Mouse (Mus musculus) heart, postnatal 10 days (tissue): ENCODE results near the gene Vopp1. TPM values are rescaled to one million over a fixed set of nuclear protein-coding genes. Genes with fewer than 3 reads are reported as not detected.

Source experiments
- DNase-seq, 2 experiments: peaks; one replicate each; pipeline ENCODE4 v3.0.0; 2021
- intact Hi-C: fragments of 180-260 bp; cut with DNase I; formaldehyde crosslinking; loops from one replicate; pipeline ENCODE4 v1.15.1; 2025
- total RNA-seq, 2 experiments: library from RNA; stranded (reverse); gene quantifications; 2 replicates each; pipeline ENCODE4 v1.2.3; 2021

Vopp1 gene
- total RNA-seq, 2 experiments from 2014 or later: 21.1 to 25.3 TPM

DNA sequence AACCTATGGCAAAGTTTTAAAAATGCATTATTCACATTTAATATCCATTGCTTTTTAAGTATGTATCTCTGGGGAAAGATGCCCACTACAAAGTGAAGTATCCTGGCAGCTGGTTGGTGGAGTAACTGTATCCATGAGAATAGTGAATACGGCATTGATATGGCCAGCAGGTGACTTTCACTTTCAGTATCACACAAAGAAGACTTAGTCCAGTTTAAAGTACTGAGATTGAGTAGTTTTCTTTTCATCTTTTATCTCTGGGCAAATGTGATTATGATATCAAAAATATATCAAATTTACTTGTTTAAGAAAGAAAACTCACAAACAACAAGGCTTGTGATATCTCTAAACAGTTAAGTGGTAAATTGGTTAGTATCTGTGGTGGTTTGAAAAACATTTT, 118.2 kb downstream of the Vopp1 start:
- intact Hi-C loops: loop anchor here (10.0 kb wide), 1 partner anchor 992 kb away; the partner anchor contains the start of gene Avl9
- DNase-seq: no peak

DNA sequence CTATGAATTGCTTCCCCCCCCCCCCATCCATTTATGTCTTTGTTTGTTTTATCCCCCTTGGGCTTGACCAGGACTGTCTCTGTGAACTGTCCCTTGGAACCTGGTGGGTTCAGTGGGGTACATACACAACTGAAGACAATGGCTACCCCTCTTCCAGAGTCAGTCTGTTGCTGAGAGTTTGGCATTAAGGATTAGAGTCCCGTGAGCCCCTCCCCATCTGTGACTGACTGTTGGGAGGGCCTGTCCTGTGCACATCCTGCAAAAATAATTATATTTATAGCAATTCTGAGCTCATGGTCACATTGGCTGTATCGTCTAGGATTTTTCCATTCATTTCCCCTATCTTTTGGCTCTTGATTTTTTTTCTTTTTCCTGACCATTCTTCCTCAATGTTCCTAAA, 121.3 kb downstream of the Vopp1 start:
- intact Hi-C loops: loop anchor here (10.0 kb wide), 1 partner anchor 989 kb away; the partner anchor contains the start of gene Avl9
- peak; percentile 23 to 38 for DNase-seq

DNA sequence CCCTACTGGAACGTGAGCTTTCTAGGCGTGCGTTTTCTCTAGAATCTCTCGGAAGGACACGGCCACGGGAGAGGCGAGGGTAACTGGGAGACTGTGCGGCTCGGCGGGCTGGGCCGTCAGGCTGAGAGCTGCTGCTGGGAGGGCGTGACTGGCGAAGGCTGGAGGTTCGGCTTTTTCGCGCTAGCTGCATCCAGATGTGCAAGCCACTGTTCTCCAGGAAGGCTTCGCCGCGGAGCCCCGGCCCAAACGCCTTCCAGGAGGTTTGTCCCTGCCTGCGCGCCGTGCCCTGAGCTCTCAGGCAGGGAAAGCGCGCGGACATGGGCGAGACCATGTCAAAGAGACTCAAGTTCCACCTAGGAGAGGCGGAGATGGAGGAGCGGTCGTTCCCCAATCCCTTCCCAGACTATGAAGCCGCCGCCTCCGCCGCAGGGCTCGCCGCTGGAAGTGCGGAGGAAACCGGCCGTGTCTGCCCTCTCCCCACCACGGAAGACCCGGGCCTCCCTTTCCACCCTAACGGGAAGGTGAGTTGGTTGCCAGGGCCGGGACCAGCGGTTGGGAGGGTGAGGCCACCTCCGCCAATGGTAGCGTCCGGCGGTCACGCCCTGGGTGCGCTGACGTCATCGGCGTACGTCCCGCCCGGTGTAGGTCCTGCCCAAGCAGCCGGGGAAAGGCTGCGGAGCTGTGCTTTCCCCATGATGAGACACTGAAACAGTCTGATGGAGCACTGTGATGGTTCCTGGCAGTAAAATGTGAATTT, 122.0 kb downstream of the Vopp1 start:
- intact Hi-C loops: loop anchor here (10.0 kb wide), 1 partner anchor 988 kb away; the partner anchor contains the start of gene Avl9

DNA sequence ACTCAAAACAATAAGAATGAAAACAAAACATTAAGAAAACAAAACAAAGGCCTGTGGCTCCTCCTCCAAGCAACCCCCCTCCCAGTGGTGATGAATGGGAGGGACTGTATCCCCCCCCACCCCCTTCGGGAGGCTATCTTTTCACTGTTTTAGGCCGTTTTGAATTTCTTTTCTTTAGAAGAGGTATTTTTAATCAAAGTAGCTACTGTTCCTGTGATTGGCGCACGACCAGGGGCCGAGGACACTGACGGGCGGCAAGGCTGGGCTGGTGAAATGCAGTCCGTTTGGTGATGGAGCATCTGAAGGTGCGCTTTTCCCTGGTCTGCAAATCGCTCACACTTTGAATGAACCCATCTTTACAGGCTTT, 122.6 kb downstream of the Vopp1 start, which contains the start of gene Lancl2:
Gene Lancl2, plus strand, starts transcription at position 165 of the 367 bp plus-strand sequence.
- intact Hi-C loops: loop anchor here (10.0 kb wide), 1 partner anchor 988 kb away; the partner anchor contains the start of gene Avl9
- DNase-seq: no peak

More for the DNA sequence above, 122.0 kb downstream of the Vopp1 start:
- peak; percentile 97 for DNase-seq

DNA sequence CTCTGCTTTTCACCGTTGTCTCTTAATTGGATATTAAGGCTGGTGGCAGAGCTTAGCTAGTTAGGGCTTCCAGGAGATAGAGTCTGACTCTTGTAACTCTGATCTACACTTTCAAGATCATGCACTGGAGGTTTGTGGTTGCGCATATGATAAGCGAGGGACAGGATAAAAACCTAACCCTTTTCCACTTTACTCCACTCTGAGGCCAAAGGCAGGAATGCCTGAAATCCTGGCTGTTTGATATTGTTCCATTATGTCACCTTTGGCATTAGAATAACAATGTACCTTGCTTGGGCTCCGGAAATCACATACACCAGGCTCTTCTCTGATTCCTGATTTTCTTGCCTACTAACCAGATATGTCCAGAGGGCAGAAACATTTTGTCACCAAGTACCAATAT, 123.3 kb downstream of the Vopp1 start:
- DNase-seq: no peak
- intact Hi-C loops: loop anchor here (10.0 kb wide), 1 partner anchor 987 kb away; the partner anchor contains the start of gene Avl9

DNA sequence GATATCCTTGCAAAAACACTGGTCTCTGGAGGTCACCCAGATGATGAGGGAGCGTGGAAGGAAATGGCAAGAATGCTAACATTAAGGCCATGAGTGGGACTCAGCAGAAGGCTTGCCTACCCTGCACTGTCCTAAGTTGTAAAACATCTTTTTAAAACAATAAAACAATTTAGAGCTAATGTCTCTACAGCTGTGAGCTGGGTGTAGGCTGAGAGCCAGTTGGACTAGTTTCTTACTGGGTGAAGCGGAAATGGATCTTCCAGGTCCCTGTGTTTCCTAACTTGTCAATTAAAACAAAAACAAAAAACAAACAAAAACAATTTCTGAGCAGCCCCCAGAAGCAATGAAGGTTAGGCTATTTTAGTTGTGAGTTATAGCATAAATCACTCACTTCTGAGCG, 131.8 kb downstream of the Vopp1 start:
- intact Hi-C loops: loop anchor here (2.0 kb wide), 2 partner anchors 132 to 150 kb away; partner anchors contain the start of gene Vopp1
- no peak for DNase-seq

DNA sequence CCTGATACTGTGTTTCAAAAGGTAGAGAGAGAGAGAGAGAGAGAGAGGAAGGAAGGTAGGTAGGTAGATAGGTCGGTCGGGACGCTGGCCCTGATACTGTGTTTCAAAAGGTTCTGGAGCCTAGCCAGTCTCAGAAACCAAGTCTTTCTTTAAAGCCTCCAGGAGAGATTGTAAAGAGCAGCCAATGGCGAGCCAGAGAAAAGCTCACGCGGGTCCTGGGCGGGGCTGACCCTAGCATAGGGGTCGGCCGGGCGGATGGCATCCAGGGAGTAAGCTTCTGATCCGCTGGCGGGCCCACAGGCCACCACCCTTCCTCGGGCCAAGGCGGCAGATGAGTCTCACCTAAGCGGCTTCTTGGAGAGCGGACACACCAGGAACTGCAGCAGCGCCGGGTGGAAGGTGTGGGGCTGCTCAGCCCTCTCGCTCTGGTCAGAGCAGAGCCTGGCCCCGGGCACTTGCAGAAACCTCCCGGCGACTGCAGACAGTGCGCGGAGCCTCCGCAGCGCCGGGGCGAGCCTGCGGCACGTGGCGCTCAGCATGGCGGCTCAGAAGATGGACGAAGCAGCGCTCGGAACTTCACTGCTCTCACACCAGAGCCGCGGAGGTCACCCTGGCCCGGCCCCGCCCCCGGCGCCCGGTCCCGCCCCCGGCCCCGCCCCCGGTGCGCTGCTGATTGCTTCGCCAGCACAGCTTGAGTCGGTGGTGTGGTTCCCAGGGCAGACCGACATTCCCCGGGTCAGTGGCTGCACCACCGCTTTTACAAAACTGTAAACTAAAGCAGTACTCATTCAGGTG, 133.3 kb downstream of the Vopp1 start, which contains the start of gene Pyurf:
Gene Pyurf, minus strand, starts transcription at position 612 of the 795 bp plus-strand sequence.
- intact Hi-C loops: loop anchor here (2.0 kb wide), 2 partner anchors 133 to 149 kb away; partner anchors contain the start of gene Vopp1
- peak; percentile 91 to 92 for DNase-seq

DNA sequence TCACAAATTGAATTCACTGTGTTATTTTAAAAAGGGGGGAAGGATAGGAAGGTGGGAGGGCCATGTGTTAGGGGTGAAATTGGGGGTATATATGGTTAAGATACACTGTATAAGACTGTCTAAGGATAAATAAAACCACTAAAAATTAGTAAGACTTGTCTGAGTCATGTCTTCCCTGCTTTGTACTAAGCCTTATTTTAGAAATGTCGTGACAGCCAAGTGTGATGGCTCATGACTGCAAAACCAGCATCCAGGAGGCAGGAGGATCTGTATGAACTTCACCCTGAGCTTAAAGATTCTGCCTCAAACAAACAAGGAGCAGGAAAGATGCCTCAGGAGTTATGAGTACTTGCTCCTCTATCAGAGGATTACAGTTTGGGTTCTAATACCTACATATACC, 140.8 kb downstream of the Vopp1 start:
- DNase-seq: no peak
- intact Hi-C loops: no loop called here

Other genes starting within 250 kb of the Vopp1 start
- 1 to 10 TPM; 2.4 to 3.6 TPM for gene Herc6, start 244.2 kb downstream of the Vopp1 start, total RNA-seq
- 10 to 100 TPM; 18.2 to 18.7 TPM for gene Pyurf, start 133.1 kb downstream of the Vopp1 start, total RNA-seq
- gene Lancl2, start 122.6 kb downstream of the Vopp1 start, total RNA-seq: 10 to 100 TPM; 19.9 to 20.5 TPM
- not detected for gene Vmn1r21, start 25.2 kb upstream of the Vopp1 start, total RNA-seq
- not detected for gene Vmn1r22, start 82.9 kb upstream of the Vopp1 start, total RNA-seq
- gene Vmn1r23, start 101.7 kb upstream of the Vopp1 start, total RNA-seq: not detected
- gene Vmn1r24, start 136.3 kb upstream of the Vopp1 start, total RNA-seq: not detected
- not detected for gene Vmn1r25, start 155.7 kb upstream of the Vopp1 start, total RNA-seq
- gene Vmn1r26, start 190.0 kb upstream of the Vopp1 start, total RNA-seq: not detected